Mouse (Mus musculus) liver, embryonic 11.5 days (tissue): ENCODE results near the gene Fam83d. TPM values are rescaled to one million over a fixed set of nuclear protein-coding genes. Genes with fewer than 3 reads are reported as not detected.

Experiments used
- ATAC-seq: fragments of 200-750 bp; cut with Nextera tagmentation; replicated peaks from 2 replicates; pipeline ENCODE4 v1.8.0; 2017; ENCODE audit warnings: moderate number of reproducible peaks, mild to moderate bottlenecking, moderate TSS enrichment, moderate library complexity; ENCODE audit not compliant: low FRiP score
- DNase-seq: peaks from one replicate; pipeline ENCODE4 v3.0.0-alpha.2; 2017; ENCODE audit warnings: low spot score
- H3K27ac ChIP-seq: fragments of 300-500 bp; sonication (generic); 2 replicates; pipeline ENCODE4 v1.5.1; 2014; ENCODE audit warnings: mild to moderate bottlenecking, low read depth, low read length, control low read depth
- H3K27me3 ChIP-seq: fragments of 300-500 bp; sonication (generic); replicated peaks from 2 replicates; pipeline ENCODE4 v1.6.1; 2014; ENCODE audit warnings: low read length, mixed read lengths; ENCODE audit not compliant: control insufficient read depth, insufficient read depth
- H3K36me3 ChIP-seq: fragments of 300-500 bp; sonication (generic); 2 replicates; pipeline ENCODE4 v1.6.1; 2014; ENCODE audit warnings: mild to moderate bottlenecking, low read length, moderate library complexity, mixed read lengths; ENCODE audit not compliant: control insufficient read depth, insufficient read depth
- H3K4me1 ChIP-seq: fragments of 300-500 bp; sonication (generic); replicated peaks from 2 replicates; pipeline ENCODE4 v1.6.1; 2014; ENCODE audit warnings: low read length, mixed read lengths; ENCODE audit not compliant: control insufficient read depth, insufficient read depth
- H3K4me2 ChIP-seq: fragments of 300-500 bp; sonication (generic); 2 replicates; pipeline ENCODE4 v1.6.1; 2014; ENCODE audit warnings: mild to moderate bottlenecking, control low read depth, moderate library complexity
- H3K4me3 ChIP-seq: fragments of 300-500 bp; sonication (generic); 2 replicates; pipeline ENCODE4 v1.5.1; 2014; ENCODE audit warnings: low read depth, low read length, control low read depth
- H3K9ac ChIP-seq: fragments of 300-500 bp; sonication (generic); 2 replicates; pipeline ENCODE4 v1.6.1; 2014; ENCODE audit warnings: low read depth, low read length, control low read depth
- H3K9me3 ChIP-seq: fragments of 300-500 bp; sonication (generic); 2 replicates; pipeline ENCODE4 v1.6.1; 2016; ENCODE audit warnings: low read length, inconsistent platforms, mixed read lengths; ENCODE audit not compliant: control insufficient read depth
- WGBS: fragments of 180-500 bp; shearing (Covaris S2); extraction: QIAGEN DNeasy Blood & Tissue Kit; methylation state at CpG from one replicate; pipeline ENCODE4 v1.1.7; 2014; 5-methylcytosine and 5-hydroxymethylcytosine counted together
- polyA plus RNA-seq: library from polyadenylated mRNA; unstranded; fragments of >200 nt; fragmentation: Nextera tagmentation; extraction: Ambion mirVana; gene quantifications from 2 replicates; pipeline ENCODE4 v1.2.1, GENCODE M21; 2014

Fam83d gene
- polyA plus RNA-seq, 1 experiment from 2014 or later = 28.1 TPM

- H3K9me3 ChIP-seq = no peaks in the 10 kb centered on the region
- H3K27me3 ChIP-seq = no peaks in the 10 kb centered on the region
- no peak overlapping the region for H3K9ac ChIP-seq
- ATAC-seq (no peak; the same call in 1 of the 2 replicates), DNase-seq (no peak)
- 75% methylated on average over 3 of the region's 3 CpGs for WGBS
- H3K4me3 ChIP-seq = no peak overlapping the region
- no peak overlapping the region for H3K27ac ChIP-seq
- no peak overlapping the region for H3K4me2 ChIP-seq
- no peaks in the 10 kb centered on the region for H3K36me3 ChIP-seq
- no peaks in the 10 kb centered on the region for H3K4me1 ChIP-seq
Measured at GRCm38 (mm10) chr2:158739113-158739512, 28.8 kb upstream of the Fam83d start.

DNA sequence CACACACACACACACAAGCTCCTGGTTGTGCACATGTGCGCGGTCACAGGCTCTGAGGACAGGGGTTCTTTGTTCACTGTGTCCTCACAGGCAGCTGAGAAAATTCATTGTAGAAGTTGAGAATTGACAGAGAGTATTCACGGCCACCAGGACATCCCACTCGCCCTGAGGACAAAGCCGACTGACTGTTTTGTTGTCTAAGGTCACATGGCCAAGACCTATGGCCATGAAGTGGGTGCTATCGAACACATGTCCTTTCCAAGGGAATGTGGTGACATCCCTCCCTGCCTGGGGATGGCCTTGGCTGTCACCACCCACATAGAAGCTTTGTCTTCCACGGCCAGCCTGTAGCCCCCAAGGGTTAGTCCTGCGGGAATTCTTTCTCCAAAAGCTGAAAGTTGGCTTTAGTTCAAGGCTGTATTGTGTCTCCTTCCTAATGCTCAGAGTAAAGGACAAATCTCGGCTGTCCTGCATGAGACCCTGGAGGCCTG, 26.8 kb upstream of the Fam83d start:
- Histone ChIP-seq H3K4me1 (no peaks in the 10 kb centered on the region), H3K27me3 (no peaks in the 10 kb centered on the region), H3K4me2 (no peak overlapping the region), H3K36me3 (no peaks in the 10 kb centered on the region), H3K27ac (no peak overlapping the region), H3K9me3 (no peaks in the 10 kb centered on the region), H3K4me3 (no peak overlapping the region), H3K9ac (no peak overlapping the region)
- DNase-seq (no peak), ATAC-seq (no peak)
- 86% methylated on average over 9 of the region's 9 CpGs for WGBS

- Histone ChIP-seq H3K9ac (no peak overlapping the region), H3K4me2 (no peak overlapping the region), H3K4me3 (no peak overlapping the region), H3K36me3 (no peaks in the 10 kb centered on the region), H3K4me1 (no peaks in the 10 kb centered on the region), H3K9me3 (no peaks in the 10 kb centered on the region), H3K27me3 (no peaks in the 10 kb centered on the region), H3K27ac (no peak overlapping the region)
- DNase-seq (no peak), ATAC-seq (no peak)
- WGBS = 70% methylated on average over 5 of the region's 5 CpGs
Measured at GRCm38 (mm10) chr2:158742431-158742830, 25.5 kb upstream of the Fam83d start.

DNA sequence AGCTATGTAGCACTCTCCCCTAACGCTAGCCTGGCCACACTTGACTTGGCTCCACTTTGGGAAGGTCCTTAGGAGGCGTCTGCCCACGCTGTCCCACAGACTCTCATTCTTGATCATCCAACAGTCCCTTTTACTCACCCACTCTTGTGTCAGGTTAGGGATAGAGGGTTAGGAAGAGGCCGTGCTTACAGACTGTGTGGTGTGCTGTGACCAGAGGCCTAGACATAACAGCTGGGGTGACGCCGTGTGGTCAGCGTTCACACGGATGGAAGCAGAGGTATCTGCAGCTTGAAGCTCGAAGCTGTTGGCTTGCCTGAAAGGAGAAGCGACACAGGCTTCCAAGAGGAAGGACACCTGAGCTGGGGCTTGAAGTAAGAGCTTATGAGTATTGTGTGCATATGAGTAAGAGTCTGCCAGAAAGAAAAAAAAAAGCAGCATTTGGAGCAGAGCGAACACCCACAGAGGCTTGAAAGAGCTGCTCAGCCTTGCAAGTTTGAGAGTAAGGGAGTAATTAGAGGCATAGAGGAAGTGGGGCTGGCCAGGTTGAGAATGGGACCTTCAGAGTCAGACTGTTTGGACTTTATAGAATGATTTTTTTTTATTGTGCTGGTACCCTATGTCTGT, 24.3 kb upstream of the Fam83d start:
- Histone ChIP-seq H3K9ac (no peak overlapping the region), H3K9me3 (no peaks in the 10 kb centered on the region), H3K27me3 (no peaks in the 10 kb centered on the region), H3K36me3 (no peaks in the 10 kb centered on the region), H3K27ac (no peak overlapping the region), H3K4me1 (no peaks in the 10 kb centered on the region), H3K4me2 (no peak overlapping the region), H3K4me3 (no peak overlapping the region)
- ATAC-seq (no peak), DNase-seq (no peak)
- WGBS = 85% methylated on average over 11 of the region's 11 CpGs

- no peak overlapping the region for H3K4me3 ChIP-seq
- no peaks in the 10 kb centered on the region for H3K36me3 ChIP-seq
- no peak overlapping the region for H3K27ac ChIP-seq
- H3K4me1 ChIP-seq = no peaks in the 10 kb centered on the region
- DNase-seq (no peak), ATAC-seq (no peak)
- no peaks in the 10 kb centered on the region for H3K9me3 ChIP-seq
- H3K9ac ChIP-seq = no peak overlapping the region
- H3K27me3 ChIP-seq = no peaks in the 10 kb centered on the region
- no peak overlapping the region for H3K4me2 ChIP-seq
- WGBS = 16% methylated on average over 2 of the region's 2 CpGs
Measured at GRCm38 (mm10) chr2:158745049-158745482, 22.8 kb upstream of the Fam83d start.

GRCm38 (mm10) chr2:158746164-158746563, 21.7 kb upstream of the Fam83d start:
- Histone ChIP-seq H3K27me3 (no peaks in the 10 kb centered on the region), H3K36me3 (no peaks in the 10 kb centered on the region), H3K4me1 (no peaks in the 10 kb centered on the region), H3K27ac (no peak overlapping the region), H3K9me3 (no peaks in the 10 kb centered on the region), H3K9ac (no peak overlapping the region), H3K4me3 (no peak overlapping the region), H3K4me2 (no peak overlapping the region)
- DNase-seq (no peak), ATAC-seq (no peak)
- 71% methylated on average over 11 of the region's 11 CpGs for WGBS

DNA sequence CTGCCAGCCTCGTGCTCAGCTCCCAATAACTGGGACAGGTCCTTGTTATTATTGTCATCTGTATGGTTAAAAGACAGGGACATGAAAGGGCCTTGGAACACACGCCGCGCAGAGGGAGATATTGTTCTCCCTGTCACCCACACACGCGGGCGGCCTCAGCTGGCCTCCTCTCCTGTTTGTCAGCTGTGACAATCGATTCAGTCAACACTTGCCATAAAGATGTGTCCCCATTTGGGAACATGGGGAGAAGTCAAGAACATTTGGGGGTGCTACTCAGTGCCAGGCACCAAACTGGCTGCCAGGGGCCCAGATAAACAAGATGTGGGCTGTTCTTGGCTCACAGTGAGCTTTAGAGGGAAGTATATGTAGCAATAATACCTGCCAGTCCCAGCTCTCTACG, 18.5 kb upstream of the Fam83d start:
- no peak for ATAC-seq
- 90% methylated on average over 9 of the region's 9 CpGs for WGBS
- Histone ChIP-seq H3K4me3 (no peak overlapping the region), H3K27me3 (no peaks in the 10 kb centered on the region), H3K4me1 (no peaks in the 10 kb centered on the region), H3K9ac (no peak overlapping the region), H3K4me2 (no peak overlapping the region), H3K36me3 (no peaks in the 10 kb centered on the region), H3K27ac (no peak overlapping the region), H3K9me3 (no peaks in the 10 kb centered on the region)
- DNase-seq = no peak

GRCm38 (mm10) chr2:158760231-158760630, 7.7 kb upstream of the Fam83d start:
- DNase-seq (no peak), ATAC-seq (no peak)
- Histone ChIP-seq H3K36me3 (no peaks in the 10 kb centered on the region), H3K27ac (no peak overlapping the region), H3K4me2 (no peak overlapping the region), H3K4me1 (no peaks in the 10 kb centered on the region), H3K9me3 (no peaks in the 10 kb centered on the region), H3K27me3 (no peaks in the 10 kb centered on the region), H3K9ac (no peak overlapping the region), H3K4me3 (no peak overlapping the region)
- WGBS = 67% methylated on average over 2 of the region's 2 CpGs

- 80% methylated on average over 5 of the region's 5 CpGs for WGBS
- H3K36me3 ChIP-seq = no peaks in the 10 kb centered on the region
Measured at GRCm38 (mm10) chr2:158762339-158762738, 5.6 kb upstream of the Fam83d start.

More at GRCm38 (mm10) chr2:158762339-158762738, 5.6 kb upstream of the Fam83d start:
- ATAC-seq (no peak), DNase-seq (no peak)
- no peaks in the 10 kb centered on the region for H3K27me3 ChIP-seq
- no peak overlapping the region for H3K9ac ChIP-seq
- no peaks in the 10 kb centered on the region for H3K9me3 ChIP-seq
- H3K27ac ChIP-seq = no peak overlapping the region
- H3K4me1 ChIP-seq = no peaks in the 10 kb centered on the region
- H3K4me3 ChIP-seq = no peak overlapping the region
- H3K4me2 ChIP-seq = no peak overlapping the region
